Mouse (Mus musculus) olfactory bulb, adult 2 months (tissue): ENCODE data around the gene Sntb2.

Source experiments
- CTCF ChIP-seq: fragments of 200-500 bp; IDR thresholded peaks from 2 replicates; pipeline ENCODE4 v1.5.1; 2012; ENCODE audit warnings: low read depth, mild to moderate bottlenecking, low read length, moderate library complexity; ENCODE audit not compliant: insufficient read depth
- POLR2A ChIP-seq: fragments of 200-500 bp; IDR thresholded peaks from 2 replicates; pipeline ENCODE4 v1.6.1; 2012; ENCODE audit warnings: mild to moderate bottlenecking, low read depth, low read length, moderate library complexity; ENCODE audit not compliant: insufficient read depth

DNA sequence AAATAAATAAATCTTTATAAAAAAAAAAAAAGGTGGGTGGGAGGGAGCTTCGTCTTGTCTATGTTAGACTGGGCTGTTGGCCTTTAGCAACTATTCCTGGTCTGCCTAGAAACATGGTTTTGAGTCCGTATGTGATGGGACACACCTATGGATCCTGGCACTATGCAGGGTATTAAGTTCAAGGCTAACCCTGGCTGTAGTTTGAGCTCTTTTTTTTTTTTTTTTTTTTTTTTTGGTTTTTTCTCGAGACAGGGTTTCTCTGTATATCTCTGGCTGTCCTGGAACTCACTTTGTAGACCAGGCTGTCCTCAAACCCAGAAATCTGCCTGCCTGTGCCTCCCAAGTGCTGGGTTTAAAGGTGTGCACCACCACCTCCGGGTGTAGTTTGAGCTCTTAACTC is 11.5 kb upstream of the Sntb2 start:
- no peak for TF ChIP-seq POLR2A
- no peak for TF ChIP-seq CTCF
